Mouse (Mus musculus) retina, postnatal 7 days (tissue): ENCODE results near the gene Gm867.

Experiments
- DNase-seq: peaks from one replicate; pipeline ENCODE4 v3.0.0-alpha.2; 2012; ENCODE audit warnings: low read depth, low spot score

The Gm867 gene

DNA sequence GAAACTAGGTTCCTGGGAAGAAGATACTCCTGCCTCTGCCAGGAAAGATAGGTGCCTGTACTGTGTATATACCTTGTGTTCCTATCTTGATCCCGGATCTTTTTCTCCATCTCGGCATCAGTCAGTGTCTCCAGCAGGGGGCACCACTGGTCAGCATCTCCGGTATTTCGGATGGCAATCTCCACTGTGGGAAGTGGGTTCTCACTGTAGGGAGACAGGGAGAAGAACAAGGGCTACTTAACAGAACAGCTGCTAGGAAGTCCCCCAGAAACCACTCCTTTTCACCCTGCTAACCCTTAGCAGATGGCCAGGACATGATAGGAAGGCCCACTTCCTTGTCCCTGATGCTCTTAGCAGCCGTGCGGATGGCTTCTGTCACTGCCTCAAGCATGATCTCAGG, 43.1 kb downstream of the Gm867 start:
- DNase-seq: no peak

DNA sequence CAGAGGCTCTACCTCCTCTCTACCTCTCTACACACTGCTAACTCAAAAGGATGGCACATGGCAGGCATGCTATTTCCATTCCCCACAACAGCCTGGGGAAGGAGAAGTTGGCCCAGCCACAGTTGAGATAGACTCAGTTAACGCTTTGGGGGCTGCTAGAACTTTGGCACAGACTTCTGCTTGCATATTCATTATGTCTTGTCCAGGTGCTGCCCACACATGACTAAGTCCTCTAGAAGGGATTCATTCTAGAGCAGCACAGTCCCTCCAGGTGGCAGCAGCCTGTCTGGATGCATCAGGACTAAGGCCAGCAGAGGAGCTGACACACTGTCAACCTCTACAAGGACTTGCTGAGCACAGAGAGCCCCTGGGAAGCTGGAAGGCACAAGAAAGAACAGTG, 44.3 kb downstream of the Gm867 start:
- no peak for DNase-seq

DNA sequence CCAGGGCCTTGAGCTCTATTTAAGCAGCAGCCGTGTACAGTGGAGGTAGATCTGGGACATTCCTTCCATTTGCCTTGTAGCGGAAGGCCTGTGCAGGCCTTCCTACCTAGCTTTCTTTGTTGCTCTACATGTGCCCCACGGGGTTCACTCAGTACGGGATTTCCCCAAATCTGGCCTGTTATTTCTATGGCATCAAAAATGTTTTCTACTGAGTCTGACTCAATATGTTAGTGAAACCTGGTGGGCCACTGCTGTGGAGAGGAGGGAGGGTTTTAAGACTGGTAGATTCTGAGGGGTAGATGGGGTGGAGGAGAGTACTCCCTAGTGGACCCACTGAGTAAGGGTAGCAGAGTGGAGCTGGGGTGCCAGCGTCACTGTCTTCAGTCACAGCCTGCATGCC, 44.7 kb downstream of the Gm867 start:
- no peak for DNase-seq

DNA sequence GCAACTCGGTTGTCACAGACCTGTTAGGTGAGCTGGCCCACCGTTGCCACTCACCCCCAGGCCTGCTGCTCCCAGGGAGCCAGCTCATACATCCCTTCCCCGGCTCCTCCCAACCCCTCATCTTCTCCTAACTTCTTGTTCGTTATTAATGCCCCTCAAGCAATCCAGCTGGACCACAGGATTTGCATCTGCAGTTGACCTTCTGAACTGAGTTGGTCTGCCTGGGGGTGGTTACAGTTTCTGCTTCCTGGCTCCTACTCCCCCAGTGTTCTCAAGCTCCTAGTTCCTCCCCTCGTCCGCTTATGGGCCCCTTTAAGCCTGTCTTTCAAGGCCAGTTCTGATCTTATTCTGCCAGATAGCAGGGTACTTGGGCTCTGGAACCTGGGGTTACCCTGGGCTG, 45.9 kb downstream of the Gm867 start:
- DNase-seq: no peak

DNA sequence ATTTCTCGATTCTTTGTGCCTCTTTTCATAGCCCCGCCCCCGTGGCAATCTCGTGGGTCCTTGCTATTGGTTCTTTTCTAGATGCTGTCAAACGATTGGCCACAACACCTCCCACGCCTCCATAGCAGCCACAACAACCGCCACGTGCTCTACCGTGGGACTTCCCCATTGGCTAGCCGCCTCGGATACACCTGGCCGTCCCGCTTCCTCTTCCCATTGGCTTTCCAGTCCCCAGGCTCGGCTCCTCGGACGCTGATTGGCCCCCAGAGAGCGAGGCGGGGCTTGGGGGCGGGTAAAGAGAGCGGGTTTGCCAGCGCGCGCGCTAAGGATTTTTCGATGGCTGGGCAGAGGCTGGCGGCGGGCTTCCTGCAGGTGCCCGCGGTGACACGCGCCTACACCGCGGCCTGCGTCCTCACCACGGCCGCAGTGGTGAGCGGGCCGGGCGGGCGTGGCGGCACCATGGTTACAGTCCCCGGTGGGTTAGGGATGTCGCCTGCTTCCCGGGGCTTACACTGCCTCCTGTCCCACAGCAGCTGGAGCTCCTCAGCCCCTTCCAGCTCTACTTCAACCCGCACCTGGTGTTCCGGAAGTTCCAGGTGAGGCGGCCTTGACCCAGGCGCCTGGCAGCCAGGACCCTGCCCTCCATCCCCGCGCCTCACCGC, 47.3 kb downstream of the Gm867 start, which contains the start of gene Derl3:
Gene Derl3 (plus strand): TSS at position 325 of the 662 bp plus-strand sequence.
- DNase-seq: peak; percentile 92

- no peak for DNase-seq
Observed at GRCm38 (mm10) chr10:75889406-75890153, 50.9 kb downstream of the Gm867 start.
